In genomic region chr10:120428430-120429198, GRCm38 (mm10) we compare ENCODE assay signal across 8 mouse cellular contexts. TPM values are rescaled to one million over a fixed set of nuclear protein-coding genes. Genes with fewer than 3 reads are reported as not detected.
DNase-seq lines count a peak whose midpoint lies in the region; ATAC-seq lines count a peak whose summit lies in the region.

No protein-coding gene starts in this region.

- no peaks in the 10 kb centered on the region for H3K9me3 ChIP-seq in heart, embryonic 11.5 days (replicated peaks; ENCODE audit: control insufficient read depth, low read length)
- no peaks in the 10 kb centered on the region for H3K9me3 ChIP-seq in forebrain, embryonic 13.5 days (replicated peaks)
- no peaks in the 10 kb centered on the region for H3K9me3 ChIP-seq in limb, embryonic 10.5 days (replicated peaks)
- no peaks in the 10 kb centered on the region for H3K9me3 ChIP-seq in midbrain, embryonic 16.5 days (replicated peaks; ENCODE audit: control insufficient read depth, low read length, poor library complexity, severe bottlenecking)

- intact Hi-C loops in heart, postnatal 25 days (cut with DNase I): loop anchor here (5.0 kb wide), 1 partner anchor 49 kb away; the partner anchor contains the start of gene Hmga2

- peaks cover 28% of the 10 kb centered on the region for H3K4me1 ChIP-seq in heart, embryonic 11.5 days (ENCODE audit: control insufficient read depth, insufficient read depth, low read length)
- H3K4me1 ChIP-seq in forebrain, embryonic 13.5 days: peaks cover 69% of the 10 kb centered on the region
- peaks cover 80% of the 10 kb centered on the region for H3K4me1 ChIP-seq in limb, embryonic 10.5 days
- peaks cover 11% of the 10 kb centered on the region; the same call in 1 of the 2 replicates for H3K4me1 ChIP-seq in midbrain, embryonic 16.5 days (ENCODE audit: control insufficient read depth, insufficient read depth, low read length)

- no peaks in the 10 kb centered on the region for H3K36me3 ChIP-seq in heart, embryonic 11.5 days (ENCODE audit: control insufficient read depth, insufficient read depth, low read length)
- H3K36me3 ChIP-seq in forebrain, embryonic 13.5 days (ENCODE audit: poor library complexity, severe bottlenecking): no peaks in the 10 kb centered on the region
- peaks cover 93% of the 10 kb centered on the region for H3K36me3 ChIP-seq in limb, embryonic 10.5 days
- no peaks in the 10 kb centered on the region for H3K36me3 ChIP-seq in midbrain, embryonic 16.5 days (ENCODE audit: control insufficient read depth, insufficient read depth, low read length)

- no peak overlapping the region for H3K9ac ChIP-seq in heart, embryonic 11.5 days (ENCODE audit: low read depth, low read length)
- H3K9ac ChIP-seq in forebrain, embryonic 13.5 days: peak overlapping the region; percentile 45; the same call in 1 of the 2 replicates
- H3K9ac ChIP-seq in midbrain, embryonic 16.5 days (ENCODE audit: low read depth, low read length): peak overlapping the region; percentile 20; the same call in 1 of the 2 replicates

- WGBS in heart, embryonic 11.5 days (ENCODE audit: insufficient replicate concordance): 75% methylated on average over 33 of the region's 33 CpGs
- 56% methylated on average over 33 of the region's 33 CpGs for WGBS in forebrain, embryonic 13.5 days
- WGBS in limb, embryonic 10.5 days: 82% methylated on average over 33 of the region's 33 CpGs
- WGBS in midbrain, embryonic 16.5 days: 61% methylated on average over 33 of the region's 33 CpGs

- H3K27ac ChIP-seq in heart, embryonic 11.5 days (ENCODE audit: low read depth, low read length): no peak overlapping the region
- peak overlapping the region; percentile 26 for H3K27ac ChIP-seq in forebrain, embryonic 13.5 days
- peak overlapping the region; percentile 53 for H3K27ac ChIP-seq in limb, embryonic 10.5 days
- H3K27ac ChIP-seq in midbrain, embryonic 16.5 days (ENCODE audit: low read length): no peak overlapping the region; the same call in 1 of the 2 replicates

- no peak overlapping the region for H3K4me2 ChIP-seq in heart, embryonic 11.5 days
- H3K4me2 ChIP-seq in forebrain, embryonic 13.5 days: peak overlapping the region; percentile 49
- H3K4me2 ChIP-seq in midbrain, embryonic 16.5 days (ENCODE audit: low read length): peak overlapping the region; percentile 27

- H3K27me3 ChIP-seq in heart, embryonic 11.5 days (ENCODE audit: control insufficient read depth, insufficient read depth, low read length): no peaks in the 10 kb centered on the region
- no peaks in the 10 kb centered on the region for H3K27me3 ChIP-seq in forebrain, embryonic 13.5 days
- no peaks in the 10 kb centered on the region for H3K27me3 ChIP-seq in limb, embryonic 10.5 days (ENCODE audit: low read depth, poor library complexity, severe bottlenecking)
- no peaks in the 10 kb centered on the region for H3K27me3 ChIP-seq in midbrain, embryonic 16.5 days (ENCODE audit: control insufficient read depth, insufficient read depth, low read depth, low read length)

- H3K4me3 ChIP-seq in heart, embryonic 11.5 days (ENCODE audit: low read depth, low read length): no peak overlapping the region
- no peak overlapping the region for H3K4me3 ChIP-seq in forebrain, embryonic 13.5 days
- H3K4me3 ChIP-seq in limb, embryonic 10.5 days: no peak overlapping the region
- H3K4me3 ChIP-seq in midbrain, embryonic 16.5 days (ENCODE audit: low read depth, low read length): no peak overlapping the region

- no peak for ATAC-seq in heart, embryonic 11.5 days (replicated peaks; ENCODE audit: insufficient number of reproducible peaks, low FRiP score, low TSS enrichment)
- peak; percentile 75 for ATAC-seq in forebrain, embryonic 13.5 days
- peak; percentile 80 for ATAC-seq in midbrain, embryonic 16.5 days
- ATAC-seq in inflammation-experienced regulatory T-cells, adult 6 months: no peak

- peak; percentile 98 for DNase-seq in heart, adult 11 months
- peak; percentile 69 for DNase-seq in brain, adult 2 months (ENCODE audit: low read depth, low spot score)
- peak; percentile 55 for DNase-seq in heart, postnatal 25 days (ENCODE audit: low spot score)
- DNase-seq in limb, embryonic 10.5 days (ENCODE audit: low spot score): no peak

RNA-seq across cellular contexts. Expression of gene Hmga2, which starts 47.7 kb away (rescaled TPM):
- polyA plus RNA-seq in heart, embryonic 11.5 days (2014; fragmentation: Nextera tagmentation; extraction: Ambion mirVana): 31.7 and 42.6 TPM in 2 replicates
- polyA plus RNA-seq in forebrain, embryonic 13.5 days (2015; fragmentation: Nextera tagmentation; extraction: Ambion mirVana): 12.1 and 15.1 TPM in 2 replicates
- not detected for total RNA-seq in heart, postnatal 25 days (2021)
- polyA plus RNA-seq in limb, embryonic 10.5 days (2016; fragmentation: Nextera tagmentation; extraction: Ambion mirVana): 129 and 160 TPM in 2 replicates
- polyA plus RNA-seq in midbrain, embryonic 16.5 days (2015; fragmentation: Nextera tagmentation; extraction: Ambion mirVana): 0.45 and 0.76 TPM in 2 replicates
- polyA plus RNA-seq in inflammation-experienced regulatory T-cells, adult 6 months (2017; shearing (Covaris generic)): under 1 TPM in 2 of 3 experiments, not detected in 1; 0.16 to 0.59 TPM

Comparison
In these comparisons a context has a peak if more than half of its experiments do, and no peak if none do; other contexts are left out.
1. ATAC-seq: peak in forebrain, embryonic 13.5 days (single experiment) and midbrain, embryonic 16.5 days (single experiment); none in heart, embryonic 11.5 days (single experiment) and inflammation-experienced regulatory T-cells, adult 6 months (single experiment).
2. H3K27ac ChIP-seq: peak in forebrain, embryonic 13.5 days (single experiment) and limb, embryonic 10.5 days (single experiment); none in heart, embryonic 11.5 days (single experiment) and midbrain, embryonic 16.5 days (single experiment).